Mouse (Mus musculus): Measurements from ENCODE around the gene Acsf2. TPM values are rescaled to one million over a fixed set of nuclear protein-coding genes. Genes with fewer than 3 reads are reported as not detected.

Gene Acsf2
- polyA plus RNA-seq, 1 experiment from 2014 or later: 7.0 TPM

DNA sequence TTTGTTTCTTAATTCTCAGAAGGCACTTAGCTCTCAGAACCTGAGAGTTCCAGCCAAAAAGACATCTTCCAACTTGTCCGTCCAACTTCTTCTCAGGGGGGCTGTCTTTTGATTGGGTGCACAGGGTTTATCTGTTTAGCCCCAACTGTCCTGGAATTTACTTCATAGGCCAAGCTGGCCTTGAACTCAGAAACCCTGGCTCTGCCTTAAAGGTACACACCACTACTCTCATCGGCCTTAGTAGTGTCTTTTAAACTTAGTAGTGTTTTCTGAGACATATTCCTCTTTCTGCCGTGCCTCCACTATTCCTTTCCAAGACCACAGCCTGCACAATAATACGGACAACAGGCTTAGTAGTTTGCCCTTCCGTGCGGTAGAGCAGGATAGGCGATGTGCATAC is 1.2 kb downstream of the Acsf2 start:
- DNase-seq (ENCODE audit: low spot score): no peak
- Histone ChIP-seq H3K4me3 (replicated peaks; ENCODE audit: low read depth, low read length) (no peak overlapping the region), H3K4me1 (replicated peaks; ENCODE audit: insufficient read depth, low read length) (peaks cover 11% of the 10 kb centered on the region), H3K4me2 (ENCODE audit: low read length) (peak overlapping the region; percentile 58; the same call in 1 of the 2 replicates), H3K27ac (no peak overlapping the region), H3K36me3 (ENCODE audit: insufficient read depth, low read length) (no peaks in the 10 kb centered on the region), H3K9me3 (replicated peaks; ENCODE audit: low read length) (no peaks in the 10 kb centered on the region), H3K9ac (ENCODE audit: low read depth, low read length) (no peak overlapping the region), H3K27me3 (ENCODE audit: insufficient read depth, low read length) (no peaks in the 10 kb centered on the region)
- no peak for ATAC-seq (replicated peaks; ENCODE audit: low FRiP score, low read depth)
- WGBS: 90% methylated on average over 7 of the region's 7 CpGs
- no peak for TF ChIP-seq CTCF (IDR thresholded peaks at IDR 0.05; ENCODE audit: low read depth)

- Histone ChIP-seq H3K4me3 (replicated peaks; ENCODE audit: low read depth, low read length) (no peak overlapping the region), H3K9ac (ENCODE audit: low read depth, low read length) (no peak overlapping the region), H3K4me1 (replicated peaks; ENCODE audit: insufficient read depth, low read length) (peaks cover 11% of the 10 kb centered on the region), H3K36me3 (ENCODE audit: insufficient read depth, low read length) (no peaks in the 10 kb centered on the region), H3K9me3 (replicated peaks; ENCODE audit: low read length) (no peaks in the 10 kb centered on the region), H3K4me2 (ENCODE audit: low read length) (no peak overlapping the region), H3K27me3 (ENCODE audit: insufficient read depth, low read length) (no peaks in the 10 kb centered on the region), H3K27ac (no peak overlapping the region)
- DNase-seq (ENCODE audit: low spot score) (no peak), ATAC-seq (replicated peaks; ENCODE audit: low FRiP score, low read depth) (no peak)
- peak; percentile 57 for TF ChIP-seq CTCF (IDR thresholded peaks at IDR 0.05; ENCODE audit: low read depth)
- WGBS: 38% methylated on average over 6 of the region's 6 CpGs
Observed at GRCm38 (mm10) chr11:94598437-94599120, 3.1 kb downstream of the Acsf2 start.

DNA sequence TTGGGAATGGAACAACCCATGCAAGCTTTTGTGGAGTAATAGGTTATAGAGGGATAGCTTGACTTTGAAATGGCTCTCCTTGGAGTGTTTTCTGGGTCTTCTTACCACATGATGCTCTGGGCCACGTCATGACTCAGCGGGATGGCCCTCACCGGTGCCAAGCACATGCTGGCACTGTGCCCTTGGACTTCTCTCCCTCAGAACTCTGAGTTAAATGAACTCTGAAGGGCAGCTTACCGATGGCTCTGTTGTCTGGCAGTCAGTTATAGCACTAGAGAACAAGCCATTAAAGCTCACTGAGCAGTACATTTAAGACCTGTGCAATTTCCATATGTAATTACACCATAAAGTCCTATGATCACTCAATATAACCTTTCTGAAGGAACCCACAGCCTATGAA is 4.4 kb downstream of the Acsf2 start:
- no peak overlapping the region for H3K27ac ChIP-seq
- no peaks in the 10 kb centered on the region for H3K27me3 ChIP-seq (ENCODE audit: insufficient read depth, low read length)
- H3K9me3 ChIP-seq (replicated peaks; ENCODE audit: low read length): no peaks in the 10 kb centered on the region
- peaks cover 9% of the 10 kb centered on the region for H3K4me1 ChIP-seq (replicated peaks; ENCODE audit: insufficient read depth, low read length)
- WGBS: 60% methylated on average over 4 of the region's 4 CpGs
- H3K36me3 ChIP-seq (ENCODE audit: insufficient read depth, low read length): no peaks in the 10 kb centered on the region
- ATAC-seq (replicated peaks; ENCODE audit: low FRiP score, low read depth) (no peak), DNase-seq (ENCODE audit: low spot score) (no peak)
- H3K9ac ChIP-seq (ENCODE audit: low read depth, low read length): no peak overlapping the region
- no peak for TF ChIP-seq CTCF (IDR thresholded peaks at IDR 0.05; ENCODE audit: low read depth)
- no peak overlapping the region for H3K4me3 ChIP-seq (replicated peaks; ENCODE audit: low read depth, low read length)
- H3K4me2 ChIP-seq (ENCODE audit: low read length): no peak overlapping the region

- no peak overlapping the region for H3K4me3 ChIP-seq (replicated peaks; ENCODE audit: low read depth, low read length)
- no peak overlapping the region for H3K4me2 ChIP-seq (ENCODE audit: low read length)
- DNase-seq (ENCODE audit: low spot score) (no peak), ATAC-seq (replicated peaks; ENCODE audit: low FRiP score, low read depth) (no peak)
- no peaks in the 10 kb centered on the region for H3K36me3 ChIP-seq (ENCODE audit: insufficient read depth, low read length)
- H3K27ac ChIP-seq: 0 out of 2 replicates have a peak overlapping the region, but pooled peaks have one; percentile 10
- no peaks in the 10 kb centered on the region for H3K9me3 ChIP-seq (replicated peaks; ENCODE audit: low read length)
- H3K9ac ChIP-seq (ENCODE audit: low read depth, low read length): no peak overlapping the region
- 75% methylated on average over 7 of the region's 7 CpGs for WGBS
- TF ChIP-seq CTCF (IDR thresholded peaks at IDR 0.05; ENCODE audit: low read depth): no peak
- peaks cover 7% of the 10 kb centered on the region; the same call in 1 of the 2 replicates for H3K4me1 ChIP-seq (replicated peaks; ENCODE audit: insufficient read depth, low read length)
- no peaks in the 10 kb centered on the region for H3K27me3 ChIP-seq (ENCODE audit: insufficient read depth, low read length)
Observed at GRCm38 (mm10) chr11:94596311-94596852, 5.3 kb downstream of the Acsf2 start.

GRCm38 (mm10) chr11:94587511-94587910 is 14.2 kb downstream of the Acsf2 start:
- Histone ChIP-seq H3K27me3 (ENCODE audit: insufficient read depth, low read length) (no peaks in the 10 kb centered on the region), H3K27ac (no peak overlapping the region), H3K4me1 (replicated peaks; ENCODE audit: insufficient read depth, low read length) (peaks cover 6% of the 10 kb centered on the region; the same call in 1 of the 2 replicates), H3K9ac (ENCODE audit: low read depth, low read length) (no peak overlapping the region), H3K4me3 (replicated peaks; ENCODE audit: low read depth, low read length) (no peak overlapping the region), H3K4me2 (ENCODE audit: low read length) (no peak overlapping the region), H3K36me3 (ENCODE audit: insufficient read depth, low read length) (no peaks in the 10 kb centered on the region), H3K9me3 (replicated peaks; ENCODE audit: low read length) (no peaks in the 10 kb centered on the region)
- WGBS: 74% methylated on average over 6 of the region's 6 CpGs
- no peak for DNase-seq (ENCODE audit: low spot score)
- no peak for ATAC-seq (replicated peaks; ENCODE audit: low FRiP score, low read depth)
- no peak for TF ChIP-seq CTCF (IDR thresholded peaks at IDR 0.05; ENCODE audit: low read depth)

DNA sequence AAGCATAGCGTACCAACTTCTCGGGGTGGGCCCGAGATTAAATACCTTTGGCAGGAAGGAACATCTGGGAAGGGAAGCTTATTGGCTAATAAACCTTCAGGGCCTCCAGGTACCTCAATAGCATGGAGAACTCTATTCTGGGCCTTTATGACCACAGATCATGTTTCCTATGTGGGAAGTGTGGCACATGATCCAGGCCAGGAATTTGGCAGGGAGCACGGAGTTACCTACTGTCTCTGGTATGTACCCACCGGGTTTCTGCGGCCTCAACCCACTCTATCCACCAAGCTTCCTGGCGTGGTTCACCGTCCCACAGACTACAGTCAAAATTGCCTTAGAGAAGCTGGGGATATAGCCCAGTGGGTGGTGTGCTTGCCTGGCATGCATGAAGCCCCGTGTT is 16.6 kb downstream of the Acsf2 start:
- Histone ChIP-seq H3K27ac (no peak overlapping the region), H3K4me1 (replicated peaks; ENCODE audit: insufficient read depth, low read length) (no peaks in the 10 kb centered on the region), H3K4me2 (ENCODE audit: low read length) (no peak overlapping the region), H3K4me3 (replicated peaks; ENCODE audit: low read depth, low read length) (no peak overlapping the region), H3K27me3 (ENCODE audit: insufficient read depth, low read length) (no peaks in the 10 kb centered on the region), H3K9ac (ENCODE audit: low read depth, low read length) (no peak overlapping the region), H3K9me3 (replicated peaks; ENCODE audit: low read length) (no peaks in the 10 kb centered on the region), H3K36me3 (ENCODE audit: insufficient read depth, low read length) (no peaks in the 10 kb centered on the region)
- no peak for TF ChIP-seq CTCF (IDR thresholded peaks at IDR 0.05; ENCODE audit: low read depth)
- ATAC-seq (replicated peaks; ENCODE audit: low FRiP score, low read depth) (no peak), DNase-seq (ENCODE audit: low spot score) (no peak)
- 82% methylated on average over 9 of the region's 9 CpGs for WGBS
